Mouse (Mus musculus) bone marrow, adult 2 months (tissue): ENCODE measurements around the gene Zfp462. TPM values are rescaled to one million over a fixed set of nuclear protein-coding genes. Genes with fewer than 3 reads are reported as not detected.

Experiments used
- H3K27ac ChIP-seq: fragments of 200-500 bp; 2 replicates; pipeline ENCODE4 v1.5.1; 2012; ENCODE audit warnings: low read depth, mild to moderate bottlenecking, control low read depth, inconsistent platforms, low read length; ENCODE audit not compliant: control insufficient read depth, poor library complexity, insufficient read depth
- H3K4me1 ChIP-seq: fragments of 200-500 bp; 2 replicates; pipeline ENCODE4 v1.6.1; 2011; ENCODE audit warnings: low read length; ENCODE audit not compliant: control insufficient read depth, insufficient read depth
- H3K4me3 ChIP-seq: fragments of 200-500 bp; replicated peaks from 2 replicates; pipeline ENCODE3; 2011; ENCODE audit warnings: mild to moderate bottlenecking, low read depth, low read length, control low read depth; ENCODE audit not compliant: control insufficient read depth
- CTCF ChIP-seq: fragments of 200-500 bp; IDR thresholded peaks from 2 replicates; pipeline ENCODE4 v1.5.1; 2011; ENCODE audit warnings: low read length, control low read depth; ENCODE audit not compliant: control insufficient read depth, insufficient read depth
- POLR2A ChIP-seq: fragments of 200-500 bp; IDR thresholded peaks from 2 replicates; pipeline ENCODE4 v1.6.1; 2011; ENCODE audit warnings: low read depth, mild to moderate bottlenecking, control low read depth, low read length, borderline replicate concordance; ENCODE audit not compliant: control insufficient read depth
- WGBS: fragments of 180-500 bp; shearing (Covaris S2); methylation state at CpG from one replicate; pipeline ENCODE4 v1.1.7; 2018; 5-methylcytosine and 5-hydroxymethylcytosine counted together
- polyA plus RNA-seq: library from polyadenylated mRNA; stranded (reverse); fragments of >200 nt; gene quantifications from 2 replicates; pipeline ENCODE4 v1.2.4, GENCODE M21; 2011; ENCODE audit warnings: low replicate concordance; ENCODE audit not compliant: missing spikeins, insufficient read depth, insufficient read length

The Zfp462 gene
- polyA plus RNA-seq, 1 experiment = 2.1 TPM

GRCm38 (mm10) chr4:55011391-55011790 lies 66.5 kb downstream of the Zfp462 start:
- Histone ChIP-seq H3K4me3 (no peak overlapping the region), H3K4me1 (no peaks in the 10 kb centered on the region), H3K27ac (no peak overlapping the region)
- 84% methylated on average over 12 of the region's 12 CpGs for WGBS
- TF ChIP-seq CTCF (no peak), POLR2A (no peak)

- Histone ChIP-seq H3K27ac (no peak overlapping the region), H3K4me1 (no peaks in the 10 kb centered on the region; the same call in 1 of the 2 replicates), H3K4me3 (no peak overlapping the region)
- TF ChIP-seq POLR2A (no peak), CTCF (no peak)
- WGBS = 77% methylated on average over 16 of the region's 16 CpGs
Observed at GRCm38 (mm10) chr4:55013563-55014248, 68.9 kb downstream of the Zfp462 start.

- no peak overlapping the region for H3K4me3 ChIP-seq
- TF ChIP-seq CTCF (no peak), POLR2A (no peak)
- WGBS = 81% methylated on average over 13 of the region's 13 CpGs
- H3K27ac ChIP-seq = no peak overlapping the region
- H3K4me1 ChIP-seq = no peaks in the 10 kb centered on the region; the same call in 1 of the 2 replicates
Observed at GRCm38 (mm10) chr4:55014731-55015463, 70.0 kb downstream of the Zfp462 start.

- no peak for TF ChIP-seq CTCF
- Histone ChIP-seq H3K4me3 (no peak overlapping the region), H3K4me1 (no peaks in the 10 kb centered on the region; the same call in 1 of the 2 replicates), H3K27ac (no peak overlapping the region)
- 89% methylated on average over 2 of the region's 2 CpGs for WGBS
Observed at GRCm38 (mm10) chr4:55015517-55015916, 70.7 kb downstream of the Zfp462 start.

GRCm38 (mm10) chr4:55026109-55026646 lies 81.3 kb downstream of the Zfp462 start:
- no peak overlapping the region for H3K4me3 ChIP-seq
- TF ChIP-seq POLR2A (no peak), CTCF (no peak)
- 89% methylated on average over 10 of the region's 10 CpGs for WGBS
- H3K27ac ChIP-seq = no peak overlapping the region
- no peaks in the 10 kb centered on the region; the same call in none of the 2 replicates for H3K4me1 ChIP-seq

- TF ChIP-seq POLR2A = no peak
- no peak for TF ChIP-seq CTCF
- Histone ChIP-seq H3K4me3 (no peak overlapping the region), H3K27ac (no peak overlapping the region), H3K4me1 (no peaks in the 10 kb centered on the region; the same call in 1 of the 2 replicates)
- WGBS = 80% methylated on average over 5 of the region's 5 CpGs
Observed at GRCm38 (mm10) chr4:55030401-55030800, 85.6 kb downstream of the Zfp462 start.

GRCm38 (mm10) chr4:55032317-55032930 lies 87.6 kb downstream of the Zfp462 start:
- 79% methylated on average over 8 of the region's 8 CpGs for WGBS
- H3K4me3 ChIP-seq = no peak overlapping the region

GRCm38 (mm10) chr4:55033452-55033851 lies 88.6 kb downstream of the Zfp462 start:
- Histone ChIP-seq H3K4me1 (no peaks in the 10 kb centered on the region), H3K27ac (no peak overlapping the region), H3K4me3 (no peak overlapping the region)
- 88% methylated on average over 6 of the region's 6 CpGs for WGBS
- no peak for TF ChIP-seq POLR2A
- no peak for TF ChIP-seq CTCF

More at GRCm38 (mm10) chr4:55032317-55032930, 87.6 kb downstream of the Zfp462 start:
- TF ChIP-seq CTCF (no peak), POLR2A (no peak)
- Histone ChIP-seq H3K27ac (no peak overlapping the region), H3K4me1 (no peaks in the 10 kb centered on the region; the same call in 1 of the 2 replicates)
